Comparison of ENCODE assay signal across 13 mouse cellular contexts in the genomic region with DNA sequence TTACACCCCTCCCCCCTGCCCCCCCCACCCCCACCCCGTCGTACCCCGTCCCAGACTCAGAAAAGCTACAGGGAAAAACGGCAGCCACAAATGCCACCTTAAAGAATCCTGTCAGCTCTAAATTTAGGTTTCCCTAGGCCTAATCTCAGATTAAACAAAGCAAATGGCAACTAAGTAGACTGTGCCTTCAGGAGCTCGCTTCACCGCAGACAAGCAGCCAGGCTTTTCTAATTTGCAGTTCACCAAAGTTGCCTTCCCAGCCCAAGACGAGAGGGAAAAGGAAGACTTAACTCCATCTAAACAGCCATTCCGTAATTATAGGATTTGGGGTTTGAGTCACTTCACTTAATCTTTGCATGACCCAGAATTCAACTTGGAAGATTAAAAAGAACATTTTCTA. TPM values are rescaled to one million over a fixed set of nuclear protein-coding genes. Genes with fewer than 3 reads are reported as not detected.
DNase-seq lines count a peak whose midpoint lies in the region; ATAC-seq lines count a peak whose summit lies in the region.
"Had no signal": no experiment of that assay in that cellular context is flagged by ENCODE, and none has a peak within 500 bp of the region (broad histone marks: within the 10 kb centered on the region; RNA-seq: fewer than 3 reads in every experiment).

No protein-coding gene starts in this region.

- peaks cover 15% of the 10 kb centered on the region for H3K4me1 ChIP-seq in hindbrain, embryonic 10.5 days (replicated peaks)
- peaks cover 6% of the 10 kb centered on the region for H3K4me1 ChIP-seq in hindbrain, embryonic 16.5 days (ENCODE audit: control insufficient read depth, insufficient read depth, low read depth, low read length)

- H3K27me3 ChIP-seq in hindbrain, embryonic 10.5 days (ENCODE audit: insufficient read depth, poor library complexity, severe bottlenecking): peaks cover 31% of the 10 kb centered on the region
- H3K27me3 ChIP-seq in hindbrain, embryonic 16.5 days (replicated peaks; ENCODE audit: control insufficient read depth, insufficient read depth, low read length): peaks cover 7% of the 10 kb centered on the region; the same call in 1 of the 2 replicates

- WGBS in hindbrain, embryonic 10.5 days: 24% methylated on average over 8 of the region's 8 CpGs
- WGBS in hindbrain, embryonic 16.5 days: 19% methylated on average over 8 of the region's 8 CpGs

- peak; percentile 22 for DNase-seq in embryo, embryonic 10.5 days (ENCODE audit: low spot score)
- DNase-seq in embryo, embryonic 11 days: no peak
- no peak for DNase-seq in hindbrain, embryonic 10.5 days (ENCODE audit: low spot score)
- DNase-seq in testis, postnatal 14 days (ENCODE audit: low spot score): peak; percentile 50
- no peak for DNase-seq in testis, postnatal 10 days (ENCODE audit: low spot score)
- no peak for DNase-seq in thymus, adult 18-20 months
- DNase-seq in natural killer cell, adult 2 months (ENCODE audit: low spot score in 2 of 2): no peak
- DNase-seq: cerebellum, adult 18-20 months; kidney, adult 8-10 months; left cerebral cortex, postnatal 4 days; spleen, adult 18-20 months had no signal

- 0 out of 2 replicates have a peak, but pooled peaks cover 3% of the 10 kb centered on the region for H3K9me3 ChIP-seq in hindbrain, embryonic 10.5 days
- H3K9me3 ChIP-seq in hindbrain, embryonic 16.5 days (ENCODE audit: control insufficient read depth, low read length): no peaks in the 10 kb centered on the region

- no peak for ATAC-seq in hindbrain, embryonic 16.5 days
- ATAC-seq: lung, postnatal 0 days had no signal

- H3K4me2 ChIP-seq in hindbrain, embryonic 16.5 days (ENCODE audit: low read length): no peak overlapping the region; the same call in 1 of the 2 replicates

- no peaks in the 10 kb centered on the region for H3K36me3 ChIP-seq in hindbrain, embryonic 10.5 days
- H3K36me3 ChIP-seq in hindbrain, embryonic 16.5 days (ENCODE audit: control insufficient read depth, insufficient read depth, low read length): no peaks in the 10 kb centered on the region

- no peak overlapping the region for H3K27ac ChIP-seq in hindbrain, embryonic 10.5 days
- H3K27ac ChIP-seq in hindbrain, embryonic 16.5 days (ENCODE audit: low read depth, low read length): no peak overlapping the region

- no peak overlapping the region for H3K9ac ChIP-seq in hindbrain, embryonic 16.5 days (ENCODE audit: low read depth, low read length)

- peak overlapping the region; percentile 45 for H3K4me3 ChIP-seq in hindbrain, embryonic 10.5 days
- H3K4me3 ChIP-seq in hindbrain, embryonic 16.5 days (ENCODE audit: low read length): no peak overlapping the region

RNA-seq across cellular contexts. Expression of a gene that starts 23.1 kb away (rescaled TPM):
- polyA plus RNA-seq in hindbrain, embryonic 10.5 days (2016; fragmentation: Nextera tagmentation; extraction: Ambion mirVana): 0.14 and 0.18 TPM in 2 replicates
- 5.0 and 6.1 TPM in 2 replicates for polyA plus RNA-seq in hindbrain, embryonic 16.5 days (2015; fragmentation: Nextera tagmentation; extraction: Ambion mirVana)

RNA-seq across cellular contexts. Expression of a gene that starts 54.8 kb away (rescaled TPM):
- polyA plus RNA-seq in hindbrain, embryonic 10.5 days (2016; fragmentation: Nextera tagmentation; extraction: Ambion mirVana): 1.6 and 2.8 TPM in 2 replicates
- 1.8 and 2.2 TPM in 2 replicates for polyA plus RNA-seq in hindbrain, embryonic 16.5 days (2015; fragmentation: Nextera tagmentation; extraction: Ambion mirVana)

Comparison
In these comparisons a context has a peak if more than half of its experiments do, and no peak if none do; other contexts are left out.
1. DNase-seq: peak in embryo, embryonic 10.5 days (single experiment) and testis, postnatal 14 days (single experiment); none in embryo, embryonic 11 days (single experiment), hindbrain, embryonic 10.5 days (single experiment), testis, postnatal 10 days (single experiment), thymus, adult 18-20 months (0 of 2) and natural killer cell, adult 2 months (0 of 2).